Mouse (Mus musculus): ENCODE measurements around the gene Znrf4.

GRCm38 (mm10) chr17:56485118-56485517 is 27.1 kb downstream of the Znrf4 start:
- no peak for TF ChIP-seq CTCF (IDR thresholded peaks at IDR 0.05; ENCODE audit: borderline replicate concordance, control insufficient read depth, extremely low read depth, insufficient read depth, low read length, poor library complexity)
- no peak for TF ChIP-seq POLR2A (IDR thresholded peaks at IDR 0.05; ENCODE audit: control insufficient read depth, extremely low read depth, insufficient read depth, low read length, poor library complexity)

All from thymus, adult 2 months (tissue).